Mouse (Mus musculus) macrophage (primary cell): Measurements from ENCODE around the gene March4. TPM values are rescaled to one million over a fixed set of nuclear protein-coding genes. Genes with fewer than 3 reads are reported as not detected.

Experiments
- polyA plus RNA-seq: library from polyadenylated mRNA; stranded (reverse); fragments of 250-400 nt; gene quantifications from 3 replicates; pipeline ENCODE4 v1.2.4, GENCODE M21; 2018; ENCODE audit warnings: inconsistent platforms

The March4 gene
- polyA plus RNA-seq, 1 experiment from 2014 or later = not detected

Other genes with a start within 250 kb of the March4 start
- gene Xrcc5, start 229.5 kb downstream of the March4 start, polyA plus RNA-seq = 0.08 to 0.26 TPM (median 0.12 TPM) in 3 replicates
- 12.9 to 15.6 TPM (median 15.6 TPM) in 3 replicates for gene Smarcal1, start 46.3 kb upstream of the March4 start, polyA plus RNA-seq
- not detected in 3 replicates for gene Ankar, start 163.6 kb upstream of the March4 start, polyA plus RNA-seq
- 330 to 1,387 TPM (median 1,158 TPM) in 3 replicates for gene Rpl37a, start 174.4 kb upstream of the March4 start, polyA plus RNA-seq